Mouse (Mus musculus) layer of hippocampus, postnatal 14 days (tissue): ENCODE data around the gene Mfge8. TPM values are rescaled to one million over a fixed set of nuclear protein-coding genes. Genes with fewer than 3 reads are reported as not detected.

Experiments used
- DNase-seq, 2 experiments: peaks; one replicate each; pipeline ENCODE4 v3.0.0; 2021 to 2022; ENCODE audit warnings: low spot score in 2 of 2, mixed read lengths in 1 of 2
- long read RNA-seq, 2 experiments: library from polyadenylated mRNA; stranded (forward); transcript quantifications; one replicate each; pipeline ENCODE4 v2.0.0; 2021
- total RNA-seq, 2 experiments: library from RNA; stranded (reverse); gene quantifications; 2 replicates each; pipeline ENCODE4 v1.2.3; 2021

Gene Mfge8
- 100 to 1,000 TPM; 136 to 141 TPM for total RNA-seq
- long read RNA-seq, experiment 1, transcript Mfge8-202 (9 exons, 2,008 nt), result major isoform, 162 of 186 reads
- long read RNA-seq, experiment 1, transcript Mfge8-201 (10 exons, 2,125 nt), result minor isoform, 12 of 186 reads
- long read RNA-seq, experiment 1, partial matches to known transcripts, result 6 of 186 reads
- long read RNA-seq, experiment 1, other reads (novel, unspliced or antisense), result 3 of 186 reads
- long read RNA-seq, experiment 2, transcript Mfge8-201 (10 exons, 2,125 nt), result minor isoform, 7 of 203 reads
- long read RNA-seq, experiment 2, transcript Mfge8-202 (9 exons, 2,008 nt), result major isoform, 183 of 203 reads
- long read RNA-seq, experiment 2, partial matches to known transcripts, result 7 of 203 reads
- long read RNA-seq, experiment 2, other reads (novel, unspliced or antisense), result 1 of 203 reads

GRCm38 (mm10) chr7:79148711-79149266 is at the start of gene Mfge8:
Mfge8 (minus strand) TSS chr7:79149060.
- peak; percentile 67 to 79 for DNase-seq

- peak; percentile 86 to 87 for DNase-seq
Measured at GRCm38 (mm10) chr7:79194560-79195413, 45.9 kb upstream of the Mfge8 start.

GRCm38 (mm10) chr7:79193936-79194335 is 45.1 kb upstream of the Mfge8 start:
- DNase-seq, result peak in 1 of 2 experiments; percentile 34

- no peak for DNase-seq
Measured at GRCm38 (mm10) chr7:79191501-79191900, 42.6 kb upstream of the Mfge8 start.

- no peak for DNase-seq
Measured at GRCm38 (mm10) chr7:79190592-79190991, 41.7 kb upstream of the Mfge8 start.

- DNase-seq, result no peak
Measured at GRCm38 (mm10) chr7:79189211-79189610, 40.4 kb upstream of the Mfge8 start.

- no peak for DNase-seq
Measured at GRCm38 (mm10) chr7:79187591-79187990, 38.7 kb upstream of the Mfge8 start.

- DNase-seq, result no peak
Measured at GRCm38 (mm10) chr7:79183417-79183816, 34.6 kb upstream of the Mfge8 start.

GRCm38 (mm10) chr7:79173800-79174199 is 24.9 kb upstream of the Mfge8 start:
- no peak for DNase-seq

- DNase-seq, result no peak
Measured at GRCm38 (mm10) chr7:79171782-79172181, 22.9 kb upstream of the Mfge8 start.

GRCm38 (mm10) chr7:79167006-79167562 is 18.2 kb upstream of the Mfge8 start:
- no peak for DNase-seq

GRCm38 (mm10) chr7:79159406-79159805 is 10.5 kb upstream of the Mfge8 start:
- DNase-seq, result no peak

GRCm38 (mm10) chr7:79149522-79149921 is 662 bp upstream of the Mfge8 start:
- DNase-seq, result no peak

- DNase-seq, result no peak
Measured at GRCm38 (mm10) chr7:79147931-79148653, 768 bp downstream of the Mfge8 start.

- DNase-seq, result no peak
Measured at GRCm38 (mm10) chr7:79147011-79147837, 1.6 kb downstream of the Mfge8 start.

GRCm38 (mm10) chr7:79140897-79141296 is 8.0 kb downstream of the Mfge8 start:
- peak; percentile 81 to 89 for DNase-seq

- DNase-seq, result no peak
Measured at GRCm38 (mm10) chr7:79139891-79140591, 8.8 kb downstream of the Mfge8 start.

- no peak for DNase-seq
Measured at GRCm38 (mm10) chr7:79139328-79139824, 9.5 kb downstream of the Mfge8 start.

GRCm38 (mm10) chr7:79133391-79133790 is 15.5 kb downstream of the Mfge8 start:
- DNase-seq, result no peak
